Mouse (Mus musculus): ENCODE results near the gene Ifi214. TPM values are rescaled to one million over a fixed set of nuclear protein-coding genes. Genes with fewer than 3 reads are reported as not detected.

The Ifi214 gene
- polyA plus RNA-seq (2012; rRNA removed), result not detected in 2 replicates

GRCm38 (mm10) chr1:173535791-173536190 lies at the start of gene Ifi214:
Gene Ifi214, minus strand, starts transcription at chr1:173535957.

GRCm38 (mm10) chr1:173490812-173491480 lies 44.8 kb downstream of the Ifi214 start, which contains the start of gene Ifi206:
Gene Ifi206, minus strand, starts transcription at chr1:173491041.

Other genes starting within 250 kb of the Ifi214 start
- 79.9 and 83.6 TPM in 2 replicates for gene Ackr1, start 202.2 kb downstream of the Ifi214 start, polyA plus RNA-seq (2012; rRNA removed)
- gene Aim2, start 185.1 kb downstream of the Ifi214 start, polyA plus RNA-seq (2012; rRNA removed), result 4.6 and 7.3 TPM in 2 replicates
- gene Cadm3, start 168.3 kb downstream of the Ifi214 start, polyA plus RNA-seq (2012; rRNA removed), result 211 and 240 TPM in 2 replicates
- gene Ifi206, start 44.9 kb downstream of the Ifi214 start, polyA plus RNA-seq (2012; rRNA removed), result 0.31 and 0.54 TPM in 2 replicates
- gene Ifi213, start 63.3 kb upstream of the Ifi214 start, polyA plus RNA-seq (2012; rRNA removed), result 0.44 and 0.49 TPM in 2 replicates
- 0.44 and 0.74 TPM in 2 replicates for gene Ifi209, start 95.0 kb upstream of the Ifi214 start, polyA plus RNA-seq (2012; rRNA removed)
- gene Ifi208, start 137.7 kb upstream of the Ifi214 start, polyA plus RNA-seq (2012; rRNA removed), result not detected in 2 replicates
- gene Ifi207, start 205.8 kb upstream of the Ifi214 start, polyA plus RNA-seq (2012; rRNA removed), result 1.9 and 2.0 TPM in 2 replicates
- 2.2 and 2.5 TPM in 2 replicates for gene Ifi204, start 231.0 kb upstream of the Ifi214 start, polyA plus RNA-seq (2012; rRNA removed)